Mouse (Mus musculus) CD4-positive, CD25-positive, alpha-beta regulatory T cell, adult 2 months (primary cell): ENCODE measurements at regions not wholly inside any gene's neighbourhood (a gene's known extent, or its start where the extent isn't known, plus 50 kb on each side); places are given as distances from the start of the nearest gene placed in this dataset.

Experiments used
- DNase-seq: peaks from one replicate; pipeline ENCODE4 v3.0.0-alpha.2; 2012; ENCODE audit warnings: low read depth, low spot score

DNA sequence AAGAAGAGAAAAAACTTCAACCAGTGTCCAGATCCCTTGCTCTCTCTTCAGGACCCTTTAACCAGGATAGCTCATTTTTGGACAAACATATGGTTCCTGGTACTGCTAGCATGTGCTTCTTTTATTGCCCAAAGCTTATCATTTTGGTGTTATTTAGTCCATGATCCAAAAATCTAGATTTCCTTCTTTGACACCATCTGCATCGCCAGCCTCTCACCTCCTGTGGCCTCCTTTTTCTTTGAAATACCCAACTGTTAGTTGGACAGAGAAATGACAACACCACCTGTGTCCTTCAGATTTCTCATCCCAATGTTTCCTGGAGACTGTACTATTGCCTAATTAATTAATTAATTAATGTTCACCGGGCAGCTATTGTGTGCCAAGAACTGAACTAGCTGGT is 188.0 kb upstream of the Plppr1 start:
- no peak for DNase-seq

DNA sequence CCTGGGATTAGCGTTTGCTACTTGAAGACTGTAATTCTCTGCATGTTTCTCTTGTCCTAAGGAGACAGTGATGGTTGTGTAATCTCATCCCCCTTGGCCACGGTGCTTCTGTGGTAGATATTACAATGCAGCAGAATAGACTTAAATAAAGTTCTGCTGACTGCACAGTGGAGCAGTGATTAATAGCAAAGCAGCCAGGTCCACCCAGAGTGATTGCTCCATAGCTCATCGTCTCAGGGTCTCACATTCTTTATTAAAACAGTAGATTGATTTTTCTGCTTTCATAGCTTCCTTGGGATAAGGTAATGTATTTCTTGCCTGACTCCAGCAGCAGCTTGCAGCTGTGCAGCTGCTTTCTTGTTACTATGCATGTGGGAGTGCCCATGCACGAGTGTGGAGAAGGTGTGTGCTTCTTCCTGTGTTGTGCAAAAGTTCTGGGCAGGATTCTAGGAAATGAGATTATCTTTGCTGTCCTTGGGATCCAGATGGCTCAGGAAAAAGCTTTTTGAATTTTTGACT is 169.9 kb upstream of the Plppr1 start:
- no peak for DNase-seq

DNA sequence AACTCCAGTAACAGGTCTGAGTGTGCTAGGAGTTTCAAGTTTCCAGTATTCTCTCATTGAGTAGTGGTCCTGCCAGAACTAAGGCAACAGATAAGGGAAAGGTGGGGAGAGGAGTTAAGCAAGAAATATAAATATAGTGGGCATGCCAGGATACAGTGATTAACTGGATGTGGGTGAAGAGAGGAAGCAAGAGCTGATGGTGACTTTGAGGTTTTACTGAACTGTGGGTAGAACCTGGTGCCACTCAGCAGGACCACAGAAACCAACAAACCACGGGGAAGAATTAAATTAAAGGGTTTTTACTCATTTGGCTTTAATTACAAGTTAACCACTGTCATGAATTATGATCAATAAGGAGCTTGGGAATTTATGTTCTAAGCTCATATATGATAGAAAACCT is 154.5 kb upstream of the Plppr1 start:
- DNase-seq: no peak

DNA sequence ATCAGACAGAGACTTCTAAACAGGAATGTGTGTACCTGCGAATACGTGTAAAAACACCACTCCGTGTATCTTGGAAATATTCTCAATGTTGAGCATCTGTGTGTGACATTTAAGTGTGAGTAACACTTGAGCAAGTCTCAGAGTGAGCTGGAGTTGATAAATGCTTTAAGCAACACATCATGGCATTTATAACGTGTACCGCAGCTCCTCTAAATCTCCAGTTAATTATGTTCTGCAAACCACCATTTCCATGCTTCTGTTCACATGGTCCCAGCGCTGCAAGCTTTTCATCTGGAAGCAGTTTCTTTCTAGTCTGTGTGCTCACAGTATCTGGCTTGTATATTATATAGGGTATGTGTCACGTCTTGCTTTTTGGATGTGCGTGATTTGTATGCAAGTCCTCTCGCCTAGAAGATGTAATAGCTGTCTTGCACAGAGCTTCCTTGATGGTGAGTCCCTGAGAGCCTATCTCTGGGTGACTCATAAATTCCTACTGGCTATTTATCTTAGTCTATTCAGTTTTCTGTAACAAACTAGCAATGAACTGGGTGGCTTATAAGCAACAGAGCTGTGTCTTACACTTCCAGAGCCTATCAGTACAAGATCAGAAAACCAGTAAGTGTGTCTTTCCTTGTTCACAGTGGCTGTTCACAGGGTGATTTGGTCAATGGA is 153.7 kb upstream of the Plppr1 start:
- DNase-seq: no peak

DNA sequence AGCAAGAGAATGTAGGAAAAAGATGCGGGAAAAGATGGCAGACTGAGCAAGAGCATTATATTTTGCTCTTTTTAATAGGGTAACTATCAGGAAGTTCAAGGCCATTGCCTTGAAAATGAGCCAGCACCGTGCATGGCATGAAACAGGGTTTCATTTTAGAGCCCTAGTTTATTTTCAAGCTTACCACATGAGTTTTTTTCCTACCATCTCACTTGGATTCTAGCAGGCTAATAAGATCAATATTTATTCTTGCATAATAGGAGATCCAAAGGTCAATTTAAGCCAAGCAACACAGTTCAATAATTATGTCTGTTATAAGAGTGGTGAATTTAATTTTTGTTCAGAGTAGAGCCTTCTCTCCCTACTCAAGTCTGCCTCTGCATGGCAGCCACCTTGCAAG is 149.9 kb upstream of the Plppr1 start:
- DNase-seq: no peak

DNA sequence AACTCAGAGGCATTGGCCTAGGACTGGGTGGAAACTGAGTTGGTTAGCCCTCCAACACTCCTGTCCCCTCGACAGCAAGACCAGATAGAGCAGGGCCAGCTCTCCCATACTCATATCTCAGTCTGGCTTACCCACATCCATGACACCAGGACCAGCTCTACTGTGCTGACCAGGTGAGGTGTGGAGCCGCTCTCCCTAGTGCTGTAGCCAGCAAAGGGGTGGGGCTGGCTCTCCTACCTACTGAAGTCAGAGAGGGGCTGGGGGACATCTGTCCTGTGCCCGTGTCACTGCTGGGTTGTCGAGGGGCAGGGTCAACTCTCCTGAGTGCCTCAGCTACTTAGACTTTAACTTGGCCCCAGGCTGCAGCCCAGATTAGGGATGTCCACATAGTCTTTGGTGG is 145.8 kb upstream of the Plppr1 start:
- DNase-seq: no peak

DNA sequence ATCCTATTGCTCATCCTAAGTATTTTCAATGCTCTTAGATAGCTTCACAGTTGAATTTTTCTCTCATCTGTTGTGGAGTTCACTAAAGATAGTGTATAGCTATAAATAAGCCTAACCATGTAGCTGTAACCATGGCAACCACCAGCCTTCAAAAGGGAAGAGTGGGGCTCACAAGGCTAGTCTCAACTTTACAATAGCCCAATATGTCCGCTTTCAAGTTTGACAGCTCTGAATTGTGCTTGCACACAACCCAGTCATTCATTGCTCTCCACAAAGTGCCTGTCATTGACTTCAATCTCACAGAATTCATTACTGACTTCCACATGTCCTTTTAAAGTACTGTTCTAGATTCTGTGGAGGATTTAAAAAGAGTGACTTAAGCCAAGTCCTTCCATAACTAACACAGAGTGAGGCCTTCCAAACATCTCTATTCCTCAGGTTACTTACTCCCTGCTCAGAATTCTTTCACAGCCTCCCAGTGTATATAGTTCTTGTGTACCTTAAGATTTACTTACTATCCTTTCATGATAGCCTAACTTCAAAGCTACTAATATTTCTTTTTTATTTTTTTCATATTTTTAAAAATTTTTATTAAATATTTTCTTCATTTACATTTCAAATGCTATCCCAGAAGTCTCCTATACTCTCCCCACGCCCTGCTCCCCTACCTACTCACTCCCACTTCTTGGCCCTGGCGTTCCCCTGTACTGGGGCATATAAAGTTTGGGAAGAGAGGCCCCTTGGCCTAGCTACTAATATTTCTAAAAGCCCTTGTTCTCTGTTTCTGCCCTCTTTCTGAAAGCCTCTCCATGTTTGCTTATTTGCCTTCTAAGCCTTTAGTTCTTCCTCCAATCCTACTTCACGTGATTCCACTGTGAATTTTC is 134.3 kb upstream of the Plppr1 start:
- no peak for DNase-seq

DNA sequence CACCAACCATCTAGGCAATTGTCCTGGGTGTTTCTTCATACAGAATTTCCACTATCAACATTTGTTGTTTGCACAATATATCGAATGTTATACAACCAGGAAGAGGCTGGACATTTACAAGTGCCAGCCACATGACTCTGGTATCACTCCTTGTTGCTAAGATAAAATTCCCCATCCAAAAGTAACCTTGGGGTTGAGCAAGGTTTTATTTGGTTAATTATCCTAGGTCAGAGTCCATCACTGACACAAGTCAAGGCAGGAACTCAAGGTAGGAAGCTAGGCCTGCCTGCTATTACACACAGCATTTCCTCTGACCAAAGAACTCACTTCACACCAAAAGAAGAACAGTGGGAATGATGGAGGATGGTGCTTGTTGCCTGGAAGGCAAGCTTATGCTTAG is 120.7 kb upstream of the Plppr1 start:
- DNase-seq: no peak

DNA sequence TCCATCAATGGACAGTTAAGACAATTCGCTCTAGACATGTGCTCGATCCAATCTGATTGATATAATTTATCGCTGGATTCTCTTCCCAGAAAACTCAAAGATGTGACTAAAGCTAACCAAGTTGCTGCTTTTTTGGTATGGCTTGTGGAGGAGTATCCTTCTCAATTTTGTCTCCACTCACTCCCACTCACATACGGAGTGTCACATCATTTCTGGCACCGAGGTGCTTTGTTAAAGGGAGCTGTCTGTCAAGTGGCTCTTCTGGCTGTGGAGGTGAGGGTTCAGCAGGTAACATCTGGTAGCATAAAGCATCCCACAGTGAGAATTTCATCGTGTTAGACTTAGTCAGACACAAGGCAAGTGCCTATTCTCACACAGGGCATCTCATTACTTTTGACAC is 120.2 kb upstream of the Plppr1 start:
- DNase-seq: no peak

DNA sequence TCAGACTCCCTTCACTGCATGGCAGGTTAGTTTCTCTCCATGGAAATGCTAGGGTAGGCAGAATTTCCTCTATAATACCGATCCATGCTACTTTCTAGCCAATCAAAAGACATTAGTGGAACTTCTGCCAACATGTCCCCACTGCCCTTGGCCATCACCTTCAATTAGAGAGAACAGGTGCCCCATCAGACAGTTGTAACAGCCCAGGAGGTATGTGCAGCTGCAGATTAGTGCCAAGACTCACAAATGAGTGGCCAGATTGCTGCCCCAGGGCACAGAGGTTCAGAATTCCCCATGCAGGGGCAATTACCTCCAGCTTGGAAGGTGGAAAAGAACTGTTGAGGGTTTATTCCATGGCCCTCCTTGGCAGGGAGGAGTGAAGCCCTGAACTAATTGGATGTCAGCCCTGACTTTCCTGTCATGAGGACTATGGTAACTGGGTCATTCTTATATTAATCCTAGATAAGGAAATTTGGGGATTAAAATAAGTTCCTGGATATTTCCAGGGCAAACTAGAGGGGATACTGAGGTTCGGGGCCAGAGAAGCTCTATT is 113.7 kb upstream of the Plppr1 start:
- DNase-seq: no peak

DNA sequence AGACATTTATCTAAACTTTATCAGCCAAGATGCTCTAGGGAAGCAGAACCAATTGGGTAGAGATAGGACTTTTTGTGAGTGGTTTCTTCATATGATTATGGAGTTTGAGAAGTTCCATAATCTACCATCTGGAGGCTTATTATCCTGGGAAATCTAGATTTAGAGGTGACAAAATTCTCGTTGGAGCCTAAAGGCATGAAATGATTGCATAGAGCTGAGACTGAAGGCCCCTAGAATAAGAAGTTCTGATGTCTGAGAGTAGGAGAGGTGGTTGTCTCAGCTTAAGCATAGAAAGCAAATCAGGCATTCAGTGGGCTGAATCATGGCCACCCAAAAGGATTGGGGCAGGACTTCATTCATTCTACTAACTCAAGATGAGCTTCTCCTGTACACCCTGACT is 106.1 kb upstream of the Plppr1 start:
- no peak for DNase-seq

DNA sequence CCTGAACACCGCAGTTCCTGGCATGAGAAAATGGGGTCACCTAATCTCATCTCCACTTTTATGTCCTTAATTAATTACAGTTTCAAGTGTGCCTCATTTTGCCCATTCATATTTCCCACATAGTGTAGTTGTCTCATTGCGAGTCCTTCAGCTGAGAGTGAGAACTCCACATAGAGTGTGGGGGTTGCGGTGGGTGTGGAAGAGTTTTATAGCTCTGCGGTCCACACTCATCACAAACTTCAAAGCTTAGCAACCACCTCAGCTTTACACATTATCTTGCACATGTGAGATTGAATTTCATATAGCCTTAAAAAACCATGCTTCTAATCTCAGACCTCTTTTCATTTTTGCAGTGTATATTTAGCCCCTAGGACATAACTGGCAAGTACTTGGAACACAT is 83.3 kb upstream of the Plppr1 start:
- DNase-seq: no peak

DNA sequence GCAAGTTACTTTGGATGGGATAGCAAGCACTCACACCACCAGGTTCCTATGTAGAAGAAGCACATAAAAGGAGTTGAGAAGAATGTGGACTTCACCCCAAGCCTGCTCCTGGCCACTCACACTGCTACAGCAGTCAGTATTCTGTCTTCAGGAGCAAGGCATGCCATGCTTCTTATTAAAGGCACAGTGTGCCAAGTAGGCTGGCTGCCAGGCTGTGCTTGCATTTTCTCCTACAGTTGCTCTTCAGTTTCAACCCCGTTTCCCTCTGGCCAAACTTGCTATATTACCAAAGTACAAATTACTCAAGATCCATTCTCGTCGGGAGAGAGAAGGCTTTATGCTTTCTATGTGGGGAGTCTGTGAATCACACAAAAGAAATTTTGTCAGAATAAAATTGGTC is 67.1 kb upstream of the Plppr1 start:
- DNase-seq: no peak
